Mouse (Mus musculus) spleen, adult 2 months (tissue): ENCODE measurements at regions not wholly inside any gene's neighbourhood (a gene's known extent, or its start where the extent isn't known, plus 50 kb on each side); places are given as distances from the start of the nearest gene placed in this dataset.

ENCODE experiments used
- CTCF ChIP-seq: fragments of 200-500 bp; IDR thresholded peaks from 2 replicates; pipeline ENCODE4 v1.5.1; 2011; ENCODE audit warnings: mild to moderate bottlenecking, inconsistent platforms; ENCODE audit not compliant: insufficient read depth, insufficient read length, insufficient replicate concordance; ENCODE audit errors: extremely low read depth
- POLR2A ChIP-seq: fragments of 200-500 bp; IDR thresholded peaks from 2 replicates; pipeline ENCODE4 v1.6.1; 2011; ENCODE audit warnings: low read depth, low read length, inconsistent platforms

- TF ChIP-seq CTCF = no peak
- TF ChIP-seq POLR2A = no peak
Measured at GRCm38 (mm10) chr7:134612175-134612633, 58.2 kb upstream of the Dock1 start.
